Mouse (Mus musculus) hindbrain, postnatal 0 days (tissue): Measurements from ENCODE around the gene Actr3. TPM values are rescaled to one million over a fixed set of nuclear protein-coding genes. Genes with fewer than 3 reads are reported as not detected.

Source experiments
- ATAC-seq: fragments of 200-750 bp; cut with Nextera tagmentation; 2 replicates; pipeline ENCODE4 v1.8.0; 2017; ENCODE audit warnings: mild to moderate bottlenecking, moderate TSS enrichment, moderate library complexity
- DNase-seq: peaks from one replicate; pipeline ENCODE4 v3.0.0-alpha.2; 2015; ENCODE audit warnings: low spot score
- H3K27ac ChIP-seq: fragments of 300-500 bp; sonication (generic); 2 replicates; pipeline ENCODE4 v1.5.1; 2014; ENCODE audit warnings: mild to moderate bottlenecking
- H3K27me3 ChIP-seq: fragments of 300-500 bp; sonication (generic); 2 replicates; pipeline ENCODE4 v1.6.1; 2014; ENCODE audit warnings: low read length, mixed read lengths; ENCODE audit not compliant: insufficient read depth
- H3K36me3 ChIP-seq: fragments of 300-500 bp; sonication (generic); 2 replicates; pipeline ENCODE4 v1.6.1; 2014; ENCODE audit warnings: low read length, mixed read lengths; ENCODE audit not compliant: insufficient read depth
- H3K4me1 ChIP-seq: fragments of 300-500 bp; sonication (generic); 2 replicates; pipeline ENCODE4 v1.6.1; 2014; ENCODE audit warnings: antibody characterized with exemption, low read length, mixed read lengths; ENCODE audit not compliant: insufficient read depth
- H3K4me2 ChIP-seq: fragments of 300-500 bp; sonication (generic); 2 replicates; pipeline ENCODE4 v1.6.1; 2014; ENCODE audit warnings: low read depth, mild to moderate bottlenecking, low read length, moderate library complexity, mixed read lengths
- H3K4me3 ChIP-seq: fragments of 300-500 bp; sonication (generic); 2 replicates; pipeline ENCODE4 v1.5.1; 2014; ENCODE audit warnings: low read length
- H3K9ac ChIP-seq: fragments of 300-500 bp; sonication (generic); replicated peaks from 2 replicates; pipeline ENCODE4 v1.6.1; 2014; ENCODE audit warnings: mild to moderate bottlenecking, low read length, moderate library complexity, mixed read lengths
- H3K9me3 ChIP-seq: fragments of 300-500 bp; sonication (generic); 2 replicates; pipeline ENCODE4 v1.6.1; 2016; ENCODE audit warnings: low read length, mixed read lengths
- CTCF ChIP-seq: IDR thresholded peaks from 2 replicates; pipeline ENCODE4 v1.5.1; 2016; ENCODE audit warnings: antibody characterized with exemption, control low read depth, low read depth
- WGBS: fragments of 180-500 bp; shearing (Covaris S2); extraction: QIAGEN DNeasy Blood & Tissue Kit; methylation state at CpG from one replicate; pipeline ENCODE4 v1.1.7; 2014; 5-methylcytosine and 5-hydroxymethylcytosine counted together
- polyA plus RNA-seq: library from polyadenylated mRNA; unstranded; fragments of >200 nt; fragmentation: Nextera tagmentation; extraction: Ambion mirVana; gene quantifications from 2 replicates; pipeline ENCODE4 v1.2.1, GENCODE M21; 2015
- total RNA-seq: library from RNA; depleted of rRNA; stranded (reverse); fragments of >200 nt; gene quantifications from 2 replicates; pipeline ENCODE4 v1.2.3, GENCODE M21; 2014

The Actr3 gene
- total and polyA plus RNA-seq, 2 experiments from 2014 or later = 130 to 186 TPM

GRCm38 (mm10) chr1:125473126-125473666 lies 37.7 kb upstream of the Actr3 start:
- ATAC-seq (no peak), DNase-seq (no peak)
- Histone ChIP-seq H3K36me3 (no peaks in the 10 kb centered on the region), H3K4me2 (no peak overlapping the region), H3K27me3 (no peaks in the 10 kb centered on the region), H3K9ac (no peak overlapping the region), H3K9me3 (no peaks in the 10 kb centered on the region), H3K4me3 (no peak overlapping the region), H3K27ac (no peak overlapping the region), H3K4me1 (no peaks in the 10 kb centered on the region)
- no peak for TF ChIP-seq CTCF
- WGBS = 86% methylated on average over 4 of the region's 4 CpGs

GRCm38 (mm10) chr1:125470805-125471648 lies 35.5 kb upstream of the Actr3 start:
- TF ChIP-seq CTCF = no peak
- H3K27ac ChIP-seq = no peak overlapping the region
- H3K9ac ChIP-seq = no peak overlapping the region
- no peaks in the 10 kb centered on the region for H3K36me3 ChIP-seq
- no peaks in the 10 kb centered on the region for H3K9me3 ChIP-seq
- H3K27me3 ChIP-seq = no peaks in the 10 kb centered on the region
- H3K4me2 ChIP-seq = no peak overlapping the region
- H3K4me1 ChIP-seq = no peaks in the 10 kb centered on the region
- H3K4me3 ChIP-seq = no peak overlapping the region
- DNase-seq (no peak), ATAC-seq (no peak)
- 81% methylated on average over 4 of the region's 4 CpGs for WGBS

GRCm38 (mm10) chr1:125467936-125468335 lies 32.4 kb upstream of the Actr3 start:
- H3K4me3 ChIP-seq = no peak overlapping the region
- WGBS = 95% methylated on average over 4 of the region's 4 CpGs
- DNase-seq = no peak

GRCm38 (mm10) chr1:125466621-125467257 lies 31.2 kb upstream of the Actr3 start:
- Histone ChIP-seq H3K9me3 (no peaks in the 10 kb centered on the region), H3K4me1 (no peaks in the 10 kb centered on the region), H3K4me3 (no peak overlapping the region), H3K27me3 (no peaks in the 10 kb centered on the region), H3K9ac (no peak overlapping the region), H3K27ac (no peak overlapping the region), H3K4me2 (no peak overlapping the region), H3K36me3 (no peaks in the 10 kb centered on the region)
- DNase-seq = no peak
- TF ChIP-seq CTCF = no peak
- no peak for ATAC-seq
- WGBS = 84% methylated on average over 10 of the region's 10 CpGs

More at GRCm38 (mm10) chr1:125467936-125468335, 32.4 kb upstream of the Actr3 start:
- Histone ChIP-seq H3K27me3 (no peaks in the 10 kb centered on the region), H3K4me1 (no peaks in the 10 kb centered on the region), H3K4me2 (no peak overlapping the region), H3K9me3 (no peaks in the 10 kb centered on the region), H3K9ac (no peak overlapping the region), H3K36me3 (no peaks in the 10 kb centered on the region), H3K27ac (no peak overlapping the region)
- no peak for ATAC-seq
- no peak for TF ChIP-seq CTCF

DNA sequence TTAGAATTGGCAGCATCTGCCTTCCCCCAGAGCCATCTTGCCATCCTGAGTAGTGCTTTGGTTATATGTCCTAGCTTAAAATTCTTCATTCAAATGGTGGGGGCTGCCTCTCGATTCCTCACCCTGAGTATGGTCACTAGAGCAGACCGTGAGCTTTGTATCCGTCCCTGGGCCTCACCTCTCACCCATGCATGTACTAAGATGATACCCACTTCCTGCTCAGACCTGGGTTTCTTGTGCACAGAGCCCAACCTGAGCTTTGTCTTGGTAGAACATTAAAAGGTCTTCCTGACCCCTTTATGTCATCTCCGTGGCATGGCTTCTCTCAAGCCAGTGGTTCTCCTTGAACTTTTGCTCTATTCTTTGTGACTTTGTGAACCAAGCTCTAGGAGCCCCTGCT lies 28.5 kb upstream of the Actr3 start:
- Histone ChIP-seq H3K36me3 (no peaks in the 10 kb centered on the region), H3K4me3 (no peak overlapping the region), H3K27ac (no peak overlapping the region), H3K4me1 (no peaks in the 10 kb centered on the region), H3K4me2 (no peak overlapping the region), H3K27me3 (no peaks in the 10 kb centered on the region), H3K9me3 (no peaks in the 10 kb centered on the region), H3K9ac (no peak overlapping the region)
- 88% methylated on average over 4 of the region's 4 CpGs for WGBS
- TF ChIP-seq CTCF = no peak
- DNase-seq (no peak), ATAC-seq (no peak)

- H3K27ac ChIP-seq = no peak overlapping the region
- H3K27me3 ChIP-seq = no peaks in the 10 kb centered on the region
- ATAC-seq (no peak), DNase-seq (no peak)
- H3K4me3 ChIP-seq = no peak overlapping the region
- H3K9ac ChIP-seq = no peak overlapping the region
- H3K4me1 ChIP-seq = no peaks in the 10 kb centered on the region
- no peaks in the 10 kb centered on the region for H3K36me3 ChIP-seq
- WGBS = 79% methylated on average over 2 of the region's 2 CpGs
- H3K4me2 ChIP-seq = no peak overlapping the region
- TF ChIP-seq CTCF = no peak
- no peaks in the 10 kb centered on the region for H3K9me3 ChIP-seq
Observed at GRCm38 (mm10) chr1:125463349-125463748, 27.8 kb upstream of the Actr3 start.
